Mouse (Mus musculus) forebrain, embryonic 15.5 days (tissue): ENCODE measurements around the gene Htr2b. TPM values are rescaled to one million over a fixed set of nuclear protein-coding genes. Genes with fewer than 3 reads are reported as not detected.

Source experiments
- ATAC-seq: fragments of 200-750 bp; cut with Nextera tagmentation; replicated peaks from 2 replicates; pipeline ENCODE4 v1.8.0; 2017; ENCODE audit warnings: mild to moderate bottlenecking, moderate TSS enrichment, moderate library complexity
- H3K27ac ChIP-seq: fragments of 300-500 bp; sonication (generic); replicated peaks from 2 replicates; pipeline ENCODE4 v1.5.1; 2015; ENCODE audit warnings: mild to moderate bottlenecking, inconsistent platforms
- H3K27me3 ChIP-seq: fragments of 300-500 bp; sonication (generic); 2 replicates; pipeline ENCODE4 v1.6.1; 2015; ENCODE audit warnings: inconsistent platforms
- H3K36me3 ChIP-seq: fragments of 300-500 bp; sonication (generic); 2 replicates; pipeline ENCODE4 v1.6.1; 2015; ENCODE audit warnings: mild to moderate bottlenecking, inconsistent platforms
- H3K4me1 ChIP-seq: fragments of 300-500 bp; sonication (generic); 2 replicates; pipeline ENCODE4 v1.6.1; 2015; ENCODE audit warnings: inconsistent platforms
- H3K4me2 ChIP-seq: fragments of 300-500 bp; sonication (generic); replicated peaks from 2 replicates; pipeline ENCODE4 v1.6.1; 2015; ENCODE audit warnings: mild to moderate bottlenecking, inconsistent platforms
- H3K4me3 ChIP-seq: fragments of 300-500 bp; sonication (generic); 2 replicates; pipeline ENCODE4 v1.5.1; 2015; ENCODE audit warnings: mild to moderate bottlenecking, inconsistent platforms
- H3K9ac ChIP-seq: fragments of 300-500 bp; sonication (generic); replicated peaks from 2 replicates; pipeline ENCODE4 v1.6.1; 2015; ENCODE audit warnings: mild to moderate bottlenecking, inconsistent platforms
- H3K9me3 ChIP-seq: fragments of 300-500 bp; sonication (generic); 2 replicates; pipeline ENCODE4 v1.6.1; 2016; ENCODE audit warnings: inconsistent platforms
- WGBS: fragments of 180-500 bp; shearing (Covaris S2); methylation state at CpG from one replicate; pipeline ENCODE4 v1.1.7; 2015; ENCODE audit warnings: mixed read lengths; 5-methylcytosine and 5-hydroxymethylcytosine counted together
- polyA plus RNA-seq: library from polyadenylated mRNA; unstranded; fragments of >200 nt; fragmentation: Nextera tagmentation; extraction: Ambion mirVana; gene quantifications from 2 replicates; pipeline ENCODE4 v1.2.1, GENCODE M21; 2015

Gene Htr2b
- polyA plus RNA-seq, 1 experiment from 2014 or later = 0.25 TPM

DNA sequence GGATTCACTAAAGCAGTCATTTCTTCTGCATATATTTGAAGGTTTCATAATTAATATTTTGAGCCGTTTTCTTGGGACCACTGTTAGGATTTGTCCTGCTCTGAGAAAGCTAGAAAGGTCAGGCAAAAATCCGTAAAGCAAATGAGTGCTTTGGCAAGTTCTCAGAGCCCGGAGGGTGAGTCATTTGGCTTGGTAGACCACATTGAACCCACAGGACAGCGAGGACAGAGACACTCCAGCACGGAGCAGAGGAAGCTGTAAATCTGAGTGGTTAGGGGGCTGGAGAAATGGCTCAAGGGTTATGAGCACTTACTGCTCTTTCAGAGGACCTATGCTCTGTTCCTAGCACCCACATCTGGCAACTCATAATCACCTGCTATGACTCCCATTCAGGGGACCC, 35.8 kb upstream of the Htr2b start:
- Histone ChIP-seq H3K9me3 (no peaks in the 10 kb centered on the region), H3K27ac (no peak overlapping the region), H3K27me3 (no peaks in the 10 kb centered on the region), H3K36me3 (no peaks in the 10 kb centered on the region), H3K4me1 (no peaks in the 10 kb centered on the region), H3K9ac (no peak overlapping the region), H3K4me3 (no peak overlapping the region), H3K4me2 (no peak overlapping the region)
- no peak for ATAC-seq
- 81% methylated on average over 5 of the region's 5 CpGs for WGBS

DNA sequence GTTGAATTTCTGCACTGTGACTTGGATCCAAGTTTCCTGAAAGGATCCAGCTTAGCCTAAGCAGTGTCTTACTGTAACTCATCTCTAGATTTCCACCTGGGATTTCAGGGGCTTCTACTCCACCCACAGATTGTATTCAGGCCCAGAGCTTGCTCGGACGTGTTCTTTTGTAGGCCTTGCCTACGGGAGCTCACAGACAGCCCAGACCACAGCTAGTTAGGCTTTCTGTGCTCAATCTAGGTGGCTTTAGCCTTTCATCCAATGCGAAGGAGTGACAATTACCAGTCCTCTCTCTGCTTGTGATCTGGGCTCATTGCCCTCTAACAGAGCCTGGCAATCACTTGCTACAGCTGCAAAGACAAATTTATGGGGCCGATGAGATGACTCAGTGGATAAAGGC, 34.5 kb upstream of the Htr2b start:
- Histone ChIP-seq H3K27ac (no peak overlapping the region), H3K27me3 (no peaks in the 10 kb centered on the region), H3K4me1 (no peaks in the 10 kb centered on the region), H3K4me2 (no peak overlapping the region), H3K9ac (no peak overlapping the region), H3K36me3 (no peaks in the 10 kb centered on the region), H3K4me3 (no peak overlapping the region), H3K9me3 (no peaks in the 10 kb centered on the region)
- ATAC-seq = no peak
- WGBS = 80% methylated on average over 5 of the region's 5 CpGs

DNA sequence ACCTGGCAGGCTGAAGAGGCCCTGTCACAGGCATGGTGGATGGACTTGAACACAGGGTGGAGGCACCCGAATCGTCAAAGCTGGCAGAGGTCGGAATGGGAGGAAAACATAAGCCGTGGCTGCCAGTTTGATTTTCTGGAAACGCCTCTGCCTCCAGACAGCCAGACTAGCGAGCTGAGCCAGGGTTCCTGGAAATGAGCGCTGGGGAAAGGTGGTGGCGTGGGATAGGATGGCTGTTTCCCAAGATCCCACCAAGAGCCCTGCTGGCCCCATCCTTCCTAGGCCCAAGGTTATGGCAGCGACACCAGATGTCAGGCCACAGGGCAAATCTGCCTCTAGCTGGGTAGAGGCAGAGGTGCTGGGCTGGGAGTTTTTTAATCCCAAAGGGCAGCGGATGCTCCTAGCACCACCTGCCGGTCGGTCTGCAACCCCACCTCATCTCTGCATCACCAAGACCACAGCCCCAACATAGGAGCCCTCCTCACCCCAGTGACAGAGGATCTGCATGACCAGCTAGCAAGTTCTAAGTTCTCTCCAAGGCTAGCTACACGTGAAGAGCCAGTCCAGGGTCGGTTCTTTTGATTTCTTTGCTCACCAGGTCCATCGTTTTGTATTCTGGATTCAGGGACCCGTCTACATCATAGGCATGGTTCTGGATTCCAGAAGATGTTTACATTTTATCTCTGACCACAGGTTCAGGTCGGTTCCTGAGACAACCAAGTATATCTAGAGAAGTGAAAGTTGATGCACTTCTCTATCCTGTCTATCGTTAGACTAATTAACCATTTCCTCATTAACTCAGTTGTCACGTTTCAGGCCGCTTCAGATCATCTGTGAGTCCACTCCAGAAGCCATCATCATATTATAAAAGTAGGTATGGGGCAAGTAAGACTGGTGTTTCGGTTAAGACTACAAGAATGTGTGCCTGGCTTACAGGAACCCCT, 32.5 kb upstream of the Htr2b start:
- H3K9ac ChIP-seq = no peak overlapping the region
- 78% methylated on average over 21 of the region's 21 CpGs for WGBS
- ATAC-seq = no peak
- no peaks in the 10 kb centered on the region for H3K4me1 ChIP-seq
- H3K27me3 ChIP-seq = no peaks in the 10 kb centered on the region
- H3K27ac ChIP-seq = no peak overlapping the region
- no peak overlapping the region for H3K4me2 ChIP-seq
- no peaks in the 10 kb centered on the region for H3K9me3 ChIP-seq
- no peak overlapping the region for H3K4me3 ChIP-seq
- H3K36me3 ChIP-seq = peaks cover 5% of the 10 kb centered on the region

GRCm38 (mm10) chr1:86143165-86143564, 31.4 kb upstream of the Htr2b start:
- no peak overlapping the region for H3K4me2 ChIP-seq
- H3K4me1 ChIP-seq = no peaks in the 10 kb centered on the region
- 86% methylated on average over 4 of the region's 4 CpGs for WGBS
- no peak for ATAC-seq
- H3K9me3 ChIP-seq = no peaks in the 10 kb centered on the region
- H3K27ac ChIP-seq = no peak overlapping the region
- H3K27me3 ChIP-seq = no peaks in the 10 kb centered on the region
- peaks cover 16% of the 10 kb centered on the region for H3K36me3 ChIP-seq
- no peak overlapping the region for H3K9ac ChIP-seq
- H3K4me3 ChIP-seq = no peak overlapping the region

GRCm38 (mm10) chr1:86141081-86141480, 29.3 kb upstream of the Htr2b start:
- ATAC-seq = no peak

GRCm38 (mm10) chr1:86135315-86135714, 23.5 kb upstream of the Htr2b start:
- H3K4me2 ChIP-seq = no peak overlapping the region
- no peak for ATAC-seq
- no peak overlapping the region for H3K27ac ChIP-seq
- no peaks in the 10 kb centered on the region for H3K4me1 ChIP-seq
- no peaks in the 10 kb centered on the region for H3K9me3 ChIP-seq
- 85% methylated on average over 6 of the region's 6 CpGs for WGBS
- no peak overlapping the region for H3K9ac ChIP-seq
- H3K36me3 ChIP-seq = peaks cover 77% of the 10 kb centered on the region
- H3K4me3 ChIP-seq = no peak overlapping the region
- H3K27me3 ChIP-seq = no peaks in the 10 kb centered on the region

More at GRCm38 (mm10) chr1:86141081-86141480, 29.3 kb upstream of the Htr2b start:
- Histone ChIP-seq H3K27ac (no peak overlapping the region), H3K9ac (no peak overlapping the region), H3K9me3 (no peaks in the 10 kb centered on the region), H3K4me3 (no peak overlapping the region), H3K4me2 (no peak overlapping the region), H3K4me1 (no peaks in the 10 kb centered on the region), H3K36me3 (peaks cover 32% of the 10 kb centered on the region), H3K27me3 (no peaks in the 10 kb centered on the region)
- WGBS = 86% methylated on average over 3 of the region's 3 CpGs

DNA sequence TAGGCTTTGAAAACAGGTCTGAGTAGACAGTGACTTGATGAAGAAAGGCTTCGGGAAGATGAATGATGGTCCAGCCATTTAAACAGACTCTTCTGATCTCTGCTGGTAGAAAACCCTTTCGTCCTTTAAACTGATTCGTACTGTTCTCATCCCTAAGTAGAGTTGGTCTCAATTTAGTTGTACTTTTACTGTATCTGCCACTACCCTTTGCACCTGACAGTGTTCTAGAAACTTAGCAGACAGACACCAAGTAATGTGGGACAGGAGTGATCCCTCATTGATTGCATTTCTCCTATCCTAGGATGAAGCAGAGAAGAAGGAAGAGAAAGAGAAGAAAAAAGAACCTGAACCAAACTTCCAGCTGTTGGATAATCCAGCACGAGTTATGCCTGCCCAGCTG, 21.6 kb upstream of the Htr2b start, which contains the start of gene Gm21972:
TSS of gene Gm21972 (plus strand) at position 301 of the 400 bp plus-strand sequence.
- no peaks in the 10 kb centered on the region for H3K9me3 ChIP-seq
- H3K4me1 ChIP-seq = no peaks in the 10 kb centered on the region
- no peak within 1 kb of the TSS for H3K9ac ChIP-seq
- H3K4me2 ChIP-seq = no peak within 1 kb of the TSS
- no peak within 1 kb of the TSS for H3K27ac ChIP-seq
- peaks cover 78% of the 10 kb centered on the region for H3K36me3 ChIP-seq
- ATAC-seq = no peak
- WGBS = 95% methylated on average over 4 of the region's 4 CpGs
- no peak within 1 kb of the TSS for H3K4me3 ChIP-seq
- H3K27me3 ChIP-seq = no peaks in the 10 kb centered on the region

- peaks cover 63% of the 10 kb centered on the region for H3K36me3 ChIP-seq
- no peaks in the 10 kb centered on the region for H3K9me3 ChIP-seq
- ATAC-seq = no peak
- H3K4me2 ChIP-seq = no peak overlapping the region
- no peaks in the 10 kb centered on the region for H3K4me1 ChIP-seq
- WGBS = 95% methylated on average over 2 of the region's 2 CpGs
- H3K27me3 ChIP-seq = no peaks in the 10 kb centered on the region
- no peak overlapping the region for H3K9ac ChIP-seq
- no peak overlapping the region for H3K27ac ChIP-seq
- no peak overlapping the region for H3K4me3 ChIP-seq
Measured at GRCm38 (mm10) chr1:86126036-86126435, 14.3 kb upstream of the Htr2b start.

- Histone ChIP-seq H3K36me3 (peaks cover 41% of the 10 kb centered on the region), H3K27me3 (no peaks in the 10 kb centered on the region), H3K9ac (no peak overlapping the region), H3K4me3 (no peak overlapping the region), H3K4me2 (no peak overlapping the region), H3K4me1 (no peaks in the 10 kb centered on the region), H3K27ac (no peak overlapping the region), H3K9me3 (no peaks in the 10 kb centered on the region)
- WGBS = 94% methylated on average over 4 of the region's 4 CpGs
- no peak for ATAC-seq
Measured at GRCm38 (mm10) chr1:86119549-86119948, 7.8 kb upstream of the Htr2b start.

DNA sequence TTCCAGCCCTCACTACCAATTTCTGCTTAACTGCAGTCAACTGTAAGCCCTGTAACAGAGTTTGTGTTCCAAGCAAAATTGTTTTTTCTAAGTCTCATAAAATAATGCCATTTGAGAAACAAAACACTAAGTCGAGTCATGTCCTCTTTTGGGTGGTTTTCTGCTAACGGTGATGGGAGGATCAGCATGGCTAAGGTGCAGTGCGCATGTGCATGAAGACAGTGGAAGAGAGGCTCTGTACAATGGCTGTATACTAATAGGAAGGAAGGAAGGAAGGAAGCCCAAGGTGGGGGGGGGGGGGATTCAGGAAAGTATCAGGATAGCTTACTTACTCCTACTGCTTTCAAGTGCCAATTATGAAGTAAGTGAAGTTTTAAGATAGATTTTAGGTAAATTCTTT, 2.4 kb upstream of the Htr2b start:
- peaks cover 18% of the 10 kb centered on the region for H3K36me3 ChIP-seq
- no peak overlapping the region for H3K27ac ChIP-seq
- 89% methylated on average over 3 of the region's 3 CpGs for WGBS
- H3K4me1 ChIP-seq = 0 out of 2 replicates have a peak, but pooled peaks cover 8% of the 10 kb centered on the region
- H3K4me3 ChIP-seq = no peak overlapping the region
- H3K9ac ChIP-seq = no peak overlapping the region
- no peaks in the 10 kb centered on the region for H3K9me3 ChIP-seq
- H3K27me3 ChIP-seq = no peaks in the 10 kb centered on the region
- H3K4me2 ChIP-seq = no peak overlapping the region
- no peak for ATAC-seq

- Histone ChIP-seq H3K4me1 (no peaks in the 10 kb centered on the region), H3K9me3 (no peaks in the 10 kb centered on the region), H3K27ac (no peak overlapping the region), H3K9ac (no peak overlapping the region), H3K36me3 (peaks cover 10% of the 10 kb centered on the region; the same call in 1 of the 2 replicates), H3K4me3 (no peak overlapping the region), H3K27me3 (no peaks in the 10 kb centered on the region), H3K4me2 (no peak overlapping the region)
- ATAC-seq = no peak
- WGBS = 100% methylated on average over 1 of the region's 1 CpGs
Measured at GRCm38 (mm10) chr1:86105054-86105453, 6.7 kb downstream of the Htr2b start.

DNA sequence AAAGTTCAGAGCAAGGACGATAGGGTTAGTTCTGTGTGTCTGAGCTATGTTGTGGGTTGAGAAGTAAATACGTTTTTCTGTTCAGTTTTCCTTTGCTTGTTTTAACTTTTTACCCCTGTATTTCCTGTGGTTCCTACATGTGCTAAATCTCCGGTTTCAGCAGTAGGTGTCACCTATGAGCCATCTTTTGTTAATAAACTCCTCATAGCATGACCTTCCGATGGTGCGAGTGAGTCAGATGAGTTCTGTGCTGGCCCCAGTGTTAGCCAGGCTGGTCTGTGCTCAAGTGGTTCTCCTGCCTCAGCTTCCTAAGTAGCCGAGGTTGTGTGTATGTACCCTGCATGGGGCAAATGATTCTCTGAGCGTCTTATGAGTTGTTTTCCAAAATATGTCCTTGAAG, 17.4 kb downstream of the Htr2b start:
- ATAC-seq = no peak
- no peak overlapping the region for H3K9ac ChIP-seq
- H3K27me3 ChIP-seq = no peaks in the 10 kb centered on the region
- WGBS = 90% methylated on average over 7 of the region's 7 CpGs
- no peaks in the 10 kb centered on the region for H3K4me1 ChIP-seq
- no peak overlapping the region for H3K4me2 ChIP-seq
- no peak overlapping the region for H3K4me3 ChIP-seq
- no peak overlapping the region for H3K27ac ChIP-seq
- no peaks in the 10 kb centered on the region for H3K9me3 ChIP-seq
- peaks cover 64% of the 10 kb centered on the region for H3K36me3 ChIP-seq
